Mouse (Mus musculus) megakaryocyte, adult 5-6 weeks (primary cell): ENCODE results near the gene AC124108.1. TPM values are rescaled to one million over a fixed set of nuclear protein-coding genes. Genes with fewer than 3 reads are reported as not detected.

Source experiments
- ATAC-seq: 2 replicates; pipeline ENCODE4 v1.8.0; 2016; ENCODE audit warnings: mild to moderate bottlenecking, inconsistent platforms; ENCODE audit not compliant: poor library complexity, severe bottlenecking
- total RNA-seq, 2 experiments: library from RNA; stranded (forward) in 1 of 2; stranded (reverse) in 1 of 2; fragments of 153-499, 151-499 nt in 1 of 2; fragments of 221-1000, 200-1000 nt in 1 of 2; gene quantifications; 2 replicates each; pipeline versions ENCODE4 v1.2.3 to v1.2.4; 2015 to 2017

Gene AC124108.1
- total RNA-seq, 2 experiments from 2014 or later = not detected

GRCm38 (mm10) chr1:132237585-132238159, 46.4 kb downstream of the AC124108.1 start:
- ATAC-seq = peak; percentile 54; the same call in 1 of the 2 replicates

DNA sequence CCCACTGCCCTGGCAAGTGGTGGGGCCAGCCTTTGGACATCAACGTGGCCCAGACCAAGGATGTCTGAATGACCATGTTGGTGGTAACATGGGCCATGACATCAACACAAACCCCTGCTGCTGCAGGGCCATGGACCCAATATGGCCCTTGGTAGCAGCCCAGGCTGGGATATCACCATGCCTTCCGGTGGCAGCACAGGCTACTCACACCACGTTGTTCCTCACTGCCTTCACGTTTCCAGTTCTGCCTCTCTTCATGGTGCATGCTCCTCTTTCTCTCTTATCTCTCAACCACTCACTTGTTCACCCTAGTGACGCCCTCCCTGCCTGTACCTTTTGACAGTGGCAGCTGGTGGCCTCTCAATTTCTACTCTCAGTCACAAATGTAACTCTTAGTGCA, 53.8 kb downstream of the AC124108.1 start:
- ATAC-seq = no peak

- peak; percentile 21; the same call in 1 of the 2 replicates for ATAC-seq
These were observed 54.9 kb downstream of the AC124108.1 start for GRCm38 (mm10) chr1:132246137-132246536.

DNA sequence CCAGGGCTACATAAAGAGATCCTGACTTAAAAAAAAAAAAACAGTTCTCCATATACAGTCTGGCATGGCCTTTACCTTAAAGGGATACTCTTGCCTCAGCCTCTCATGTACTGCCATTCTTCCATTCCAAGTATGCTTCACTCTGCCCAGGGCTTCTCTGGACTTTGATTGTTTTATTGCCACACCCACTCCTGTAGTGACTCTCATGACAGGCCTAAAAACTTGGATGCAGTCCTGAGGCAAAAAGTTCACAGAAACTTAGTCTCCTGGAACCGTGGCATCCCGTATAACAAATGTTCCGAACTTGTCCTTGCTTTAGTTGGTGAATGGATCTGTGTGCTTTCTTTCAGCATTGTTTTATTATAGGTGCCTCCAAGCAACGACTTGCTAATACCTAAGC, 55.4 kb downstream of the AC124108.1 start:
- ATAC-seq = no peak

GRCm38 (mm10) chr1:132254467-132254866, 63.2 kb downstream of the AC124108.1 start:
- no peak for ATAC-seq

Other genes starting within 250 kb of the AC124108.1 start
- gene Slc45a3, start 228.5 kb upstream of the AC124108.1 start, total RNA-seq (2015) = 0.16 and 0.46 TPM in 2 replicates
- 0.33 TPM in 1 of 2 replicates, not detected in the other for gene Slc45a3, start 228.5 kb upstream of the AC124108.1 start, total RNA-seq (2017)
- 90.6 and 94.3 TPM in 2 replicates for gene Elk4, start 183.8 kb upstream of the AC124108.1 start, total RNA-seq (2015)
- gene Elk4, start 183.8 kb upstream of the AC124108.1 start, total RNA-seq (2017) = 53.1 and 63.6 TPM in 2 replicates
- 0.11 TPM in 1 of 2 replicates, not detected in the other for gene Mfsd4a, start 123.4 kb upstream of the AC124108.1 start, total RNA-seq (2015)
- gene Mfsd4a, start 123.4 kb upstream of the AC124108.1 start, total RNA-seq (2017) = 0.51 and 0.61 TPM in 2 replicates
- gene Cdk18, start 51.8 kb upstream of the AC124108.1 start, total RNA-seq (2015) = 0.14 TPM in 1 of 2 replicates, not detected in the other
- 0.04 TPM in 1 of 2 replicates, not detected in the other for gene Cdk18, start 51.8 kb upstream of the AC124108.1 start, total RNA-seq (2017)
- not detected in 2 replicates for gene Lemd1, start within 50 bp of the AC124108.1 start, total RNA-seq (2015)
- gene Lemd1, start within 50 bp of the AC124108.1 start, total RNA-seq (2017) = not detected in 2 replicates
- not detected in 2 replicates for gene Gm10188, start 38.3 kb downstream of the AC124108.1 start, total RNA-seq (2015)
- gene Gm10188, start 38.3 kb downstream of the AC124108.1 start, total RNA-seq (2017) = not detected in 2 replicates
- not detected in 2 replicates for gene Klhdc8a, start 107.2 kb downstream of the AC124108.1 start, total RNA-seq (2015)
- gene Klhdc8a, start 107.2 kb downstream of the AC124108.1 start, total RNA-seq (2017) = not detected in 2 replicates
- gene Nuak2, start 124.7 kb downstream of the AC124108.1 start, total RNA-seq (2015) = 23.9 and 24.2 TPM in 2 replicates
- gene Nuak2, start 124.7 kb downstream of the AC124108.1 start, total RNA-seq (2017) = 14.3 and 16.7 TPM in 2 replicates
- gene Tmcc2, start 199.8 kb downstream of the AC124108.1 start, total RNA-seq (2015) = 4.9 and 6.9 TPM in 2 replicates
- 5.3 and 7.8 TPM in 2 replicates for gene Tmcc2, start 199.8 kb downstream of the AC124108.1 start, total RNA-seq (2017)
- gene Dstyk, start 226.1 kb downstream of the AC124108.1 start, total RNA-seq (2015) = 17.2 and 19.5 TPM in 2 replicates
- gene Dstyk, start 226.1 kb downstream of the AC124108.1 start, total RNA-seq (2017) = 24.8 and 36.6 TPM in 2 replicates